Mouse (Mus musculus): ENCODE data around the gene Gigyf2.

The Gigyf2 gene

GRCm38 (mm10) chr1:87326742-87327163 lies at the start of gene Gigyf2:
Gigyf2 (plus strand) TSS chr1:87326998.
- peak; percentile 97 for DNase-seq

GRCm38 (mm10) chr1:87280281-87280680 lies 46.5 kb upstream of the Gigyf2 start:
- DNase-seq: no peak

- no peak for DNase-seq
Measured at GRCm38 (mm10) chr1:87281599-87282412, 45.0 kb upstream of the Gigyf2 start.

GRCm38 (mm10) chr1:87282413-87282788 lies 44.4 kb upstream of the Gigyf2 start:
- no peak for DNase-seq

GRCm38 (mm10) chr1:87283410-87283960 lies 43.3 kb upstream of the Gigyf2 start:
- peak; percentile 29 for DNase-seq

GRCm38 (mm10) chr1:87287105-87287504 lies 39.7 kb upstream of the Gigyf2 start:
- no peak for DNase-seq

- no peak for DNase-seq
Measured at GRCm38 (mm10) chr1:87291416-87291815, 35.4 kb upstream of the Gigyf2 start.

- peak; percentile 68 for DNase-seq
Measured at GRCm38 (mm10) chr1:87292420-87293190, 34.2 kb upstream of the Gigyf2 start.

- DNase-seq: peak; percentile 68
Measured at GRCm38 (mm10) chr1:87294063-87294710, 32.6 kb upstream of the Gigyf2 start.

GRCm38 (mm10) chr1:87294951-87295350 lies 31.8 kb upstream of the Gigyf2 start:
- peak; percentile 53 for DNase-seq

GRCm38 (mm10) chr1:87297346-87297925 lies 29.4 kb upstream of the Gigyf2 start:
- no peak for DNase-seq

- no peak for DNase-seq
Measured at GRCm38 (mm10) chr1:87300360-87301286, 26.2 kb upstream of the Gigyf2 start.

- no peak for DNase-seq
Measured at GRCm38 (mm10) chr1:87301971-87302370, 24.8 kb upstream of the Gigyf2 start.

GRCm38 (mm10) chr1:87308952-87309351 lies 17.8 kb upstream of the Gigyf2 start:
- DNase-seq: no peak

GRCm38 (mm10) chr1:87309621-87310020 lies 17.2 kb upstream of the Gigyf2 start:
- peak; percentile 23 for DNase-seq

- no peak for DNase-seq
Measured at GRCm38 (mm10) chr1:87312681-87313080, 14.1 kb upstream of the Gigyf2 start.

GRCm38 (mm10) chr1:87313116-87313515 lies 13.7 kb upstream of the Gigyf2 start:
- DNase-seq: no peak

- no peak for DNase-seq
Measured at GRCm38 (mm10) chr1:87313843-87314570, 12.8 kb upstream of the Gigyf2 start.

- DNase-seq: no peak
Measured at GRCm38 (mm10) chr1:87315431-87315830, 11.4 kb upstream of the Gigyf2 start.

- DNase-seq: no peak
Measured at GRCm38 (mm10) chr1:87315894-87316293, 10.9 kb upstream of the Gigyf2 start.

GRCm38 (mm10) chr1:87316672-87317071 lies 10.1 kb upstream of the Gigyf2 start:
- DNase-seq: peak; percentile 90
